Mouse (Mus musculus): ENCODE measurements around the gene Gm44.
"Not testable (repeated sequence)": the region's sequence is repeated elsewhere in the genome, so short reads cannot be mapped to it uniquely, and the experiment has no call there.

DNA sequence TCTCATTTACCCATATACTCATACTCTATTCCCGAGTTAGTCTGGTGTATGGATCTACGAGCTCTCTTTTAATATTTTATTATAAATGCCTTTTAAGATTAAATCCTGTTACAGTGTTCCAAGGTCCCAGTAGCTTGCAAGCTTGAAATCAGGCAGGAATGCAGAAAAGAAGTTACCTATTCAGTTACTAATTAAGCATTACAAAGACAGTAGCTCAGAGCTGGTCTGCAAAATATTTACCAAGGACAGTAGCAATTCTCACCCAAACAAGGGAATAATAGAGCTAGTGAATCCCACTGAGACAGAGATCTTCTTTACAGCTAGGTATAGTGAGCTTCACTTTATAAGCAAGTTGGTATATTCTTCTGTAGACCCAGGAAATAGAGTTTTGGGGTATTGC is 46.3 kb downstream of the Gm44 start:
- TF ChIP-seq CTCF (IDR thresholded peaks at IDR 0.05; ENCODE audit: borderline replicate concordance, insufficient read depth, low read length); POLR2A (IDR thresholded peaks at IDR 0.05; ENCODE audit: low read depth, low read length): not testable (repeated sequence)
